Mouse (Mus musculus): ENCODE measurements at regions not wholly inside any gene's neighbourhood (a gene's known extent, or its start where the extent isn't known, plus 50 kb on each side); places are given as distances from the start of the nearest gene placed in this dataset.

GRCm38 (mm10) chr5:80484676-80485075 lies 535.3 kb upstream of the Adgrl3 start:
- no peak for DNase-seq (ENCODE audit: low spot score in 2 of 2)

DNA sequence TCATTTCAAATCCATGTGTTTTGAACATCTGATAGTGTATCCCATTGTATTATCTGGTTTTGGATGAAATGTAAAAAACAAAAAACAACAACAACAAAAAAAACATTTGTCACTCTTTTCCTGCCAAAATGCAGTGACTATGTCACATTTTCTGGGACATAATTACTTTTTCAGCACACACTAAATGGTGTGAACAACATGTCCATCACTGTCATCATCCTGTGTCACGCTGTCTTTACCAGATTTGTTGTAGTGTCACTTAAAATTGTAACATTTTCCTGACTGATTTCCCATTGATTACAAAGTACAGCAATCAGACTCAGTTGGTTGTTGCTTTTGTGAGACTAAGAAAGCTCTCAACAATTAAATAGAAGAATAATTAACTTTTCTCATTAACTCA lies 531.6 kb upstream of the Adgrl3 start:
- no peak for DNase-seq (ENCODE audit: low spot score in 2 of 2)

DNA sequence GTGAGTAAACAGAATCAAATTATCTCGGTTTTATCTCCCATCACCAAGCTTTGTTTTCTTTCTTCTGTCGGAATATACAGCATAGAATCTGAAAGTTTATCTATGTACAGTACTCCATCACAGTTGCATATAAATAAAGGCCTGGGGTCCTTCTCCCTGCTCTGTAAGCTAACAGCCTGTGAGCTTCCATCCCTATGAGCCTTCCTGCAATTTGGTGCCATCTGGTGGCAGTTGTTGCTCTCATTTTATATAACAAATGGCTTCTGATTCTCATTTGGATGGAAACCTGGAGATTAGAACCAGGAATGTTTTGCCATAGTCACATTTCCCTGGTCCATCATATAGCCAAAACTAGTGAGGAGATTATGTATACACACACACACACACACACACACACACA lies 511.3 kb upstream of the Adgrl3 start:
- DNase-seq (ENCODE audit: low spot score in 2 of 2), result no peak

- DNase-seq (ENCODE audit: low spot score in 2 of 2), result no peak
Observed at GRCm38 (mm10) chr5:80539997-80540396, 479.9 kb upstream of the Adgrl3 start.

DNA sequence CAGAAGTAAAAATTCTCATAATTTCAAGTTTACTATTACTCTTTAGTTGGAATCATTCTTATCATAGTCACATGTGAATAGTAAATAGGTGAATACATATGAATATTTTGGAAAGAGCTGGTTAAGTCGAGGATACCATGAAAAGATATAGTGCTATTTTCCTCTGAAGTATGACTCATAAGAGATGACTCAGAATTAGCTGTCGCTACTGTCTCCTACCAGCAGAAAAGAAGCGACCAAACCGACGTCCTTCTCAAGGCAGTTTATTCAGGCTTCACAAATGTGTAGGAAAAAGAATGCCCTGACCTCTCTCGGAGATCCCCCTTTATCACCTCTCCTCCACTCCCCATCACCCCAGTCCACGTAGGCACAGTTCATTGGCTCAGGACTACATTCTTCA lies 468.3 kb upstream of the Adgrl3 start:
- no peak for DNase-seq (ENCODE audit: low spot score in 2 of 2)

GRCm38 (mm10) chr5:80578741-80579140 lies 441.2 kb upstream of the Adgrl3 start:
- DNase-seq (ENCODE audit: low spot score in 2 of 2), result no peak

DNA sequence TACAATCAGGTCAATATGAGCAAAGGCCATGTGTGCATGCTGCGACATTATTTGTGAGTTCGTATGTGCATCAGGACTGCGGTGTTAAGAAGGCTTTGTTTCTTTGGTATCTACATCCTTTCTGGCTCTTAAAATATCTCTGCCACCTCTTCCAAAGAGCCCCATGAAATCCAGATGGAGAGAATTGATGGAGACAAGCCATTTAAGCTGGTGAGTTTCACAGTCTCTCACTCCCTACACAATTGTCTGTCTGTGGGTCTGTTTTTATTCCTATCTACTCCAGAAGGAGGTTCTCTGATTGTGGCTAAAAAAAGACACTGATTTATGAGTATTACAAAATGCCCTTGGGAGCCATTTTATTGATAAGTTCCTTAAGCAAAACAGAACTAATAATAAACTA lies 408.4 kb upstream of the Adgrl3 start:
- DNase-seq (ENCODE audit: low spot score in 2 of 2), result no peak

GRCm38 (mm10) chr5:80627225-80627624 lies 392.7 kb upstream of the Adgrl3 start:
- DNase-seq (ENCODE audit: low spot score in 2 of 2), result no peak

DNA sequence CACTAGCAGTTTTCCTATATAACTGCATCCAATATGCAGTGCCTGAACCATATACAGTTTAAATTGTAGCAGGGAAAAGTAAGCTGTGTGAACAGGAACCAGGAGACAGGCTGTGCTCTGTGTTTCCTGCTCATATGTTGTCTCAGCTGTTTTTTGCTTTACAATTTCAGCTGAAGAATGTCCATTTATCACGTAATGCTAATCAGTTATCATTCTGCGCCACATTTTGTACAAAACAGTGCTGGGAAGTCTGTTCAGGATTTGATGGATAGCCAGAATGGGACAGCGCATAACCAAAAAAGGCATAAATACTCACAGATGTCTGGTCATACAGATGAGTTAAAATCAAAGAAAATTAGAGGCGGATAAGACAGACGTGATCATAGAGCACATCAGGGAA lies 360.9 kb upstream of the Adgrl3 start:
- no peak for DNase-seq (ENCODE audit: low spot score in 2 of 2)

DNA sequence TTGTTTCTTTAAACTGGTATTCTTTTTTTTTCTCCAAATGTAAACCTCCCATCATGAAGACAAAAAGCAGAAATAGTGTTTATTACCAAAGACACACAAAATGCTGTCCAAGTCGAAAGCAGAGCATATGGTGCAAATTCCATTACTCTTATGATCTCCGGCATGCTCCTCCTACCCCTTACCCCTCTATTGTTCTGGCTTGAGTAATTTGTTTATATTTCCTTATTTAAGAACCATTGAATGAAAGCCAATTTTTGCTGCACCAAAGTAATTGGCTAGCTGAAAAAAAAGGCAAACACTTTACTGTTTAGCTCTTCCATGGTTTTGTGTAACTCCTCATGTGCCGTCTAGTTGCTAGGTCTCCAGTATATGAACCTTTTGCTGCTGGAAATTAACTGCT lies 360.4 kb upstream of the Adgrl3 start:
- no peak for DNase-seq (ENCODE audit: low spot score in 2 of 2)

DNA sequence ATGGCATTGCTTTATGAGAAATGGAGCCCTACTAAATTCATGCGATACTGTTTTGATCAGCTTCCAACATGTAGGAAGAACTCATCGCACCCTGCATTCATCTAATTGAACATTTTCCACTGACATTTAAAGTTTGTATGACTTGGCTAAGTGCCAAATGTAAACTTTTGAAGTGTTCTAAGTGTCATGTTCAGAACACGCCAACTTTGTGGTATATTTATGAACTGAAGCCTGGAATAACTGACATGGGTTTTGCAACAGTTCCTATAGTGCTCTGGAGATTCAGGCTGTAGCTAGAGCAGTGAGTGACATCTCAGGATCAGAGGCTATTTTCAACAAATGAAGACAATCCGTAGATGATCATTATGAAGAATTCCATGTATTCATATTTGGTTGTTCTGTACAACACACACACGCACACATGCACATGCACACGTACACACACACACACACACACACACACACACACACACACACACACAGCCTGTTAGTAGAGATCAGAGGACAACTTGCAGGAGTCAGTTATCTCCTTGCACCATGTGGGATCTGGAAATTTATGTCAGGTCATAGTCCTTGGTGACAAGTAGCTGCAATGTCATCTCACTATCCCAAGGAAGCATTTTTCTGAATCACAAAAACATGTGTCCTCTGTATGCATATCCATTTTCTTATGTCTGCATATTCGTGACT lies 349.5 kb upstream of the Adgrl3 start:
- DNase-seq (ENCODE audit: low spot score in 2 of 2), result no peak

- DNase-seq (ENCODE audit: low spot score in 2 of 2), result no peak
Observed at GRCm38 (mm10) chr5:80683431-80683830, 336.5 kb upstream of the Adgrl3 start.

GRCm38 (mm10) chr5:80700848-80701247 lies 319.1 kb upstream of the Adgrl3 start:
- no peak for DNase-seq (ENCODE audit: low spot score in 2 of 2)

GRCm38 (mm10) chr5:80704732-80705131 lies 315.2 kb upstream of the Adgrl3 start:
- DNase-seq (ENCODE audit: low spot score in 2 of 2), result no peak

DNA sequence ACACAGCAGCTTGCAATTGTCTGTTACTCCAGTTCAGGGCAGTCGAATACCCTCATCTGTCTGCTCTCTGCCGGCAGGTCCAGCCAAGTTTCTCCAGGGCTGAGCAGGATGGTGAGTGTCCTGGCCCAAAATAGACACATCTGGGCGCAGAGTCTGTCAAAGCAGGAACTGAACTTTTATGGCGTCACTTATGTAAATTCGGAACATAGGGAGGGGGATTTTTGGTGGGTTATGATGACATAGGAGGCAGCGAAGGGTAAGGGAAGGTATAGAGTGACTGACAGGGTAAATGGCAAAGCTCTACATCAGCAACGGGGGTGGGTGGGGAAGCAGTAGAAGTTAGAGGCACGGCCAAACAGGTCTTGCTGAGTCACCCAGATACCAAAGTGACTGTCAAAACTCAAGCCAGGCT lies 313.3 kb upstream of the Adgrl3 start:
- peak; percentile 32 to 60 for DNase-seq (ENCODE audit: low spot score in 2 of 2)

All from heart, adult 9 months (tissue).